Mouse (Mus musculus): ENCODE results near the gene Opa3. TPM values are rescaled to one million over a fixed set of nuclear protein-coding genes. Genes with fewer than 3 reads are reported as not detected.

Gene Opa3
- polyA plus RNA-seq, 1 experiment from 2014 or later: 43.9 TPM

GRCm38 (mm10) chr7:19290969-19291596 lies 62.9 kb downstream of the Opa3 start:
- Histone ChIP-seq H3K4me2 (replicated peaks) (peak overlapping the region; percentile 54), H3K36me3 (peaks cover 45% of the 10 kb centered on the region), H3K9ac (peak overlapping the region; percentile 51), H3K9me3 (no peaks in the 10 kb centered on the region), H3K27me3 (replicated peaks) (no peaks in the 10 kb centered on the region), H3K4me3 (peak overlapping the region; percentile 18), H3K4me1 (peaks cover 20% of the 10 kb centered on the region), H3K27ac (peak overlapping the region; percentile 22; the same call in 1 of the 2 replicates)
- 1% methylated on average over 20 of the region's 20 CpGs for WGBS
- ATAC-seq (ENCODE audit: low FRiP score, low read depth): 0 out of 2 replicates have a peak, but pooled peaks have one; percentile 19

GRCm38 (mm10) chr7:19295503-19296185 lies 67.5 kb downstream of the Opa3 start:
- WGBS: 15% methylated on average over 22 of the region's 22 CpGs
- peak; percentile 59 for ATAC-seq (ENCODE audit: low FRiP score, low read depth)
- peak overlapping the region; percentile 16 for H3K4me3 ChIP-seq

GRCm38 (mm10) chr7:19297034-19297433 lies 68.9 kb downstream of the Opa3 start:
- no peak overlapping the region for H3K27ac ChIP-seq

More at GRCm38 (mm10) chr7:19295503-19296185, 67.5 kb downstream of the Opa3 start:
- H3K4me2 ChIP-seq (replicated peaks): peak overlapping the region; percentile 49
- H3K36me3 ChIP-seq: peaks cover 17% of the 10 kb centered on the region
- no peaks in the 10 kb centered on the region for H3K27me3 ChIP-seq (replicated peaks)
- H3K27ac ChIP-seq: no peak overlapping the region
- H3K9me3 ChIP-seq: no peaks in the 10 kb centered on the region
- no peak overlapping the region for H3K9ac ChIP-seq
- peaks cover 13% of the 10 kb centered on the region for H3K4me1 ChIP-seq

GRCm38 (mm10) chr7:19297794-19298193 lies 69.7 kb downstream of the Opa3 start:
- no peaks in the 10 kb centered on the region for H3K9me3 ChIP-seq
- no peak overlapping the region for H3K9ac ChIP-seq
- no peak overlapping the region for H3K4me3 ChIP-seq
- peaks cover 17% of the 10 kb centered on the region for H3K36me3 ChIP-seq
- H3K4me2 ChIP-seq (replicated peaks): no peak overlapping the region
- peaks cover 9% of the 10 kb centered on the region for H3K4me1 ChIP-seq
- ATAC-seq (ENCODE audit: low FRiP score, low read depth): no peak
- peaks cover 14% of the 10 kb centered on the region for H3K27me3 ChIP-seq (replicated peaks)
- WGBS: 92% methylated on average over 5 of the region's 5 CpGs
- H3K27ac ChIP-seq: no peak overlapping the region

More at GRCm38 (mm10) chr7:19297034-19297433, 68.9 kb downstream of the Opa3 start:
- peaks cover 17% of the 10 kb centered on the region for H3K36me3 ChIP-seq
- H3K4me1 ChIP-seq: peaks cover 9% of the 10 kb centered on the region
- H3K9ac ChIP-seq: no peak overlapping the region
- 92% methylated on average over 6 of the region's 6 CpGs for WGBS
- no peak overlapping the region for H3K4me3 ChIP-seq
- H3K4me2 ChIP-seq (replicated peaks): no peak overlapping the region
- H3K9me3 ChIP-seq: no peaks in the 10 kb centered on the region
- H3K27me3 ChIP-seq (replicated peaks): peaks cover 7% of the 10 kb centered on the region
- ATAC-seq (ENCODE audit: low FRiP score, low read depth): no peak

GRCm38 (mm10) chr7:19299194-19299593 lies 71.1 kb downstream of the Opa3 start:
- no peak overlapping the region for H3K4me3 ChIP-seq
- no peak for ATAC-seq (ENCODE audit: low FRiP score, low read depth)
- no peak overlapping the region for H3K27ac ChIP-seq
- no peaks in the 10 kb centered on the region for H3K9me3 ChIP-seq
- peaks cover 28% of the 10 kb centered on the region for H3K27me3 ChIP-seq (replicated peaks)
- H3K4me1 ChIP-seq: peaks cover 18% of the 10 kb centered on the region
- WGBS: 21% methylated on average over 3 of the region's 3 CpGs
- no peak overlapping the region for H3K9ac ChIP-seq
- no peak overlapping the region for H3K4me2 ChIP-seq (replicated peaks)
- H3K36me3 ChIP-seq: peaks cover 5% of the 10 kb centered on the region; the same call in 1 of the 2 replicates

- peaks cover 24% of the 10 kb centered on the region for H3K4me1 ChIP-seq
- peaks cover 44% of the 10 kb centered on the region for H3K27me3 ChIP-seq (replicated peaks)
- H3K9me3 ChIP-seq: no peaks in the 10 kb centered on the region
- no peaks in the 10 kb centered on the region for H3K36me3 ChIP-seq
- ATAC-seq (ENCODE audit: low FRiP score, low read depth): peak; percentile 75
- peak overlapping the region; percentile 56 for H3K4me2 ChIP-seq (replicated peaks)
- WGBS: under 1% methylated on average over 29 of the region's 29 CpGs
- H3K4me3 ChIP-seq: peak overlapping the region; percentile 40
- no peak overlapping the region for H3K27ac ChIP-seq
- H3K9ac ChIP-seq: 0 out of 2 replicates have a peak overlapping the region, but pooled peaks have one; percentile 35
Observed at GRCm38 (mm10) chr7:19300501-19301421, 72.6 kb downstream of the Opa3 start.

- H3K4me3 ChIP-seq: peak overlapping the region; percentile 15
- ATAC-seq (ENCODE audit: low FRiP score, low read depth): no peak
- peak overlapping the region; percentile 56 for H3K4me2 ChIP-seq (replicated peaks)
- no peak overlapping the region for H3K27ac ChIP-seq
- no peaks in the 10 kb centered on the region for H3K9me3 ChIP-seq
- WGBS: 11% methylated on average over 16 of the region's 16 CpGs
- H3K27me3 ChIP-seq (replicated peaks): peaks cover 53% of the 10 kb centered on the region
- no peaks in the 10 kb centered on the region for H3K36me3 ChIP-seq
- H3K9ac ChIP-seq: peak overlapping the region; percentile 42; the same call in 1 of the 2 replicates
- peaks cover 24% of the 10 kb centered on the region for H3K4me1 ChIP-seq
Observed at GRCm38 (mm10) chr7:19301461-19302263, 73.5 kb downstream of the Opa3 start.

- Histone ChIP-seq H3K9ac (0 out of 2 replicates have a peak overlapping the region, but pooled peaks have one; percentile 21), H3K9me3 (no peaks in the 10 kb centered on the region), H3K27me3 (replicated peaks) (peaks cover 61% of the 10 kb centered on the region), H3K4me3 (no peak overlapping the region), H3K27ac (no peak overlapping the region), H3K36me3 (no peaks in the 10 kb centered on the region), H3K4me2 (replicated peaks) (peak overlapping the region; percentile 56), H3K4me1 (peaks cover 24% of the 10 kb centered on the region)
- ATAC-seq (ENCODE audit: low FRiP score, low read depth): no peak
- WGBS: 48% methylated on average over 13 of the region's 13 CpGs
Observed at GRCm38 (mm10) chr7:19302264-19303045, 74.3 kb downstream of the Opa3 start.

GRCm38 (mm10) chr7:19303046-19303305 lies 74.8 kb downstream of the Opa3 start:
- 73% methylated on average over 12 of the region's 12 CpGs for WGBS
- H3K27ac ChIP-seq: no peak overlapping the region

GRCm38 (mm10) chr7:19303770-19304169 lies 75.6 kb downstream of the Opa3 start:
- H3K27me3 ChIP-seq (replicated peaks): peaks cover 64% of the 10 kb centered on the region
- ATAC-seq (ENCODE audit: low FRiP score, low read depth): no peak
- H3K4me2 ChIP-seq (replicated peaks): peak overlapping the region; percentile 54
- H3K4me3 ChIP-seq: no peak overlapping the region; the same call in 1 of the 2 replicates
- WGBS: 0% methylated on average over 16 of the region's 16 CpGs
- H3K9me3 ChIP-seq: no peaks in the 10 kb centered on the region
- no peak overlapping the region for H3K27ac ChIP-seq
- 0 out of 2 replicates have a peak overlapping the region, but pooled peaks have one; percentile 17 for H3K9ac ChIP-seq
- H3K36me3 ChIP-seq: no peaks in the 10 kb centered on the region
- peaks cover 34% of the 10 kb centered on the region for H3K4me1 ChIP-seq

More at GRCm38 (mm10) chr7:19303046-19303305, 74.8 kb downstream of the Opa3 start:
- H3K4me1 ChIP-seq: peaks cover 28% of the 10 kb centered on the region
- no peak for ATAC-seq (ENCODE audit: low FRiP score, low read depth)
- H3K4me2 ChIP-seq (replicated peaks): no peak overlapping the region
- H3K9ac ChIP-seq: no peak overlapping the region
- no peak overlapping the region for H3K4me3 ChIP-seq
- peaks cover 64% of the 10 kb centered on the region for H3K27me3 ChIP-seq (replicated peaks)
- no peaks in the 10 kb centered on the region for H3K9me3 ChIP-seq
- no peaks in the 10 kb centered on the region for H3K36me3 ChIP-seq

All from neural tube, embryonic 12.5 days (tissue).